Mouse (Mus musculus): Measurements from ENCODE around the gene Dpp9. TPM values are rescaled to one million over a fixed set of nuclear protein-coding genes. Genes with fewer than 3 reads are reported as not detected.
"Not testable (repeated sequence)": the region's sequence is repeated elsewhere in the genome, so short reads cannot be mapped to it uniquely, and the experiment has no call there.

Gene Dpp9
- total RNA-seq (2021), result 10 to 100 TPM; 59.7 to 69.5 TPM
- long read RNA-seq, experiment 1, transcript Dpp9-201 (21 exons, 3,374 nt), result major isoform, 24 of 73 reads
- long read RNA-seq, experiment 1, partial matches to known transcripts, result 29 of 73 reads
- long read RNA-seq, experiment 1, other reads (novel, unspliced or antisense), result 20 of 73 reads
- long read RNA-seq, experiment 2, transcript Dpp9-201 (21 exons, 3,374 nt), result major isoform, 18 of 59 reads
- long read RNA-seq, experiment 2, partial matches to known transcripts, result 27 of 59 reads
- long read RNA-seq, experiment 2, other reads (novel, unspliced or antisense), result 14 of 59 reads

DNA sequence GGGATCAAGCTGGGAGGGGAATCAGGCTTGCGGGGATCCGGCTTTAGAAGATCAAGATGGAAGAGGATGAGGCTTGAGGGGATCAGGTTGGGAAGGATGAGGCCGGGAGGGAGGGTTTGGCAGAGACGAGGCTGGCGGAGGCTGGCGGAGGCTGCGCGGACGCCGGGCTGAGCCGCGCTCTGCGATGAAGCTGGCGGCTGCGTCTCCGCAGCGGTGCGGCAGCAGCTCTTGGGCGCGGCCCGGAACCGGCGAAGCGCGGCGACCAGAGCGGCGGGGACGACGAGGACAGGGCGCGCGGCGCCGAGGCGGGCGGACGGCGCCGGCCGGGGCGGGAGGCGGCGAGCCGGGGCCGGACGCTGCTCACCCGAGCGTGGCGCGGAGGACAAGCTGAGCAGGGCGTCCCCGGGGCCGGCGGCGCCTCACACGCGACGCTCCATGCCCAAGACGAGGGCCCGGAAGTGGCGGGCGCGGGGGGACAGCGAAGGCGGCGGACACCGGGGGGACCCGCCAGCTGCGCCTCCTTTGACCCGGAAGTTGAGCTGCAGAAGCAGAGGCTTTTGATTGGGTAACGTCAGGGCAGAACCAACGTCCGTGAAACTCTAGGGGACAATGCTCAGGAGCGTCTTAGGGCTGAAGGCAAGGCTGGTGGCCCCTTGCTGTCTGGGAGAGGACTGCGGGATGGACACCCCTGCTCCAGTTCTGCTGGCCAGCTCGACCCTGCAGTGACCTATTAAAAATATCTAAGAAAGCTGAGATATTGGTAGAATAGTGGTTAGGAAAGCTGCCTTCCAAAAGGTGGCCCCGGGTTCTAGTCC is at the start of gene Dpp9:
Dpp9 (minus strand) TSS at position 529 of the 815 bp plus-strand sequence.
- peak; percentile 88 to 91 for DNase-seq (ENCODE audit: low spot score in 2 of 2)

DNA sequence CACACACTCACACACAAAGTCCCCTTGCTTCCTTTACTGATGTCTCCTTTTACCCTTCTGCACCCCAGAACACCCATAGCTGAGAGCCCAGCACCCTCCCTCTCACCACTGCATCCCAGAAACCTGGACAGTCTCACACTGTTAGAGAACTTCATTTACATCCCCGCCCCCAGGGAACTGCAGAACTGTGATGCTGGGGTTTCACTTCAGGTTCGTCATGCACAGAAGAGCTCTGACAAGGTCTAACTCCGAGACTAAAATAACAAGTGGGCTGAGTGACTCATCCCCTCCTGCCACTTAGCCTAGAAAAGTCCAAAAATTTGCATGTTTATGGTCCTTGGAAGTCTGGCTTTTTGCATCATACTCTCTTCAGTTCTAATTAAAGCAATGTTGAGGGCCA is 47.6 kb upstream of the Dpp9 start:
- peak; percentile 71 to 87 for DNase-seq (ENCODE audit: low spot score in 2 of 2)

DNA sequence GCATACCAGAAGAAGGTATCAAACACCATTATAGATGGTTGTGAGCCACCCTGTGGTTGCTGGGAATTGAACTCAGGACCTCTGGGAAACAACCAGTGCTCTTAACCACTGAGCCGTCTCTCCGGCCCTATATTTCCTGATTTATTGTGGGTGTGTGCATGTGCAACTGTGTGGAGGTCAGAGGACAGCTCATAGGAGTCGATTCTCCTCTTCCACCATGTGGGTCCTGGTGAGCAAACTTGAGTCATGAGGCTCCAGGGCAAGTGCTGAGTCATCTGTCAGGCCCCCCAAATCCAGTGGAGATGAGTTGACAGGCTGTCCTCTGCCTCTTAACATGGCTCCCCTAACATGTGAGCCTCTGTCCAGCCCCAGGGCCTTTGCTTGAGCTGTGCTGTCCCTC is 47.2 kb upstream of the Dpp9 start:
- no peak for DNase-seq (ENCODE audit: low spot score in 2 of 2)

DNA sequence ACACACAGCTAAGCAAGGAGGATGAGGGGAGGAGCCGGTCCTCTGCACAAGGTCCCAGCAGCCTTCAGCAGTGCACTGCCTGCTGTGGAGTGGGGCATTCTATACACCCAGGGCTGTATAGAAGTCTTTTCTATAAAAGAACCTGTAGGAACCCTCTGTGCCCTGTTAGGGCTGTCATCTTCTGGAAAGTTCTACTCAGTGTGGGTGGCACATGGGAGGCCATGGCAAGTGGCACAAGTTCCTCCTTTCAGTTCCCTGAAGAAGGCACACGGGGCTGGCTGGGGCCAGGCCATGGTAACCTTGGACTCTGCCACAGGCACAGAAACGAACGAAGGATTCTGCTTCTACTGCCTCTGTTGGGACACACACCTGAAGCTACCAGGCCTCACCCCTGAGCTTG is 46.3 kb upstream of the Dpp9 start:
- DNase-seq (ENCODE audit: low spot score in 2 of 2), result no peak

DNA sequence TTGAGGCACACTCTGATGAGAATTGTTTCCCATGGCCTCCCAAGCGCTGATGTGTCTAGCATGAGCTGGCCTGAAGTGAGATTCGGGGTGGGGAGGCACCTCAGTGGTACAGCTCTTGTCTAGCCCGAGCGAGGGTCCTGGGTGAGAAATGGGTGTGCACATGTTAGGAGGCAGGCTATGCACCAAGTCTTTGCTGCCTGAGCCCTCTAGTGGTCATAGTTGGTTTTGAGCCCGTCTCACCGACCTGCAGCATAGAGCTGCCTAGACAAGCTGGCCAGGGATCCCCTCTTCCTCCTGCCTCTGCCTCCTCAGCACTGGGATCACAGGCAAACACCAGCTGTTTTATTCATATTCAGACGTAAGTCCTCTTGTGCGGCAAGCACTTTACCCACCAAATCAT is 45.3 kb upstream of the Dpp9 start:
- DNase-seq (ENCODE audit: low spot score in 2 of 2), result peak; percentile 78 to 83

DNA sequence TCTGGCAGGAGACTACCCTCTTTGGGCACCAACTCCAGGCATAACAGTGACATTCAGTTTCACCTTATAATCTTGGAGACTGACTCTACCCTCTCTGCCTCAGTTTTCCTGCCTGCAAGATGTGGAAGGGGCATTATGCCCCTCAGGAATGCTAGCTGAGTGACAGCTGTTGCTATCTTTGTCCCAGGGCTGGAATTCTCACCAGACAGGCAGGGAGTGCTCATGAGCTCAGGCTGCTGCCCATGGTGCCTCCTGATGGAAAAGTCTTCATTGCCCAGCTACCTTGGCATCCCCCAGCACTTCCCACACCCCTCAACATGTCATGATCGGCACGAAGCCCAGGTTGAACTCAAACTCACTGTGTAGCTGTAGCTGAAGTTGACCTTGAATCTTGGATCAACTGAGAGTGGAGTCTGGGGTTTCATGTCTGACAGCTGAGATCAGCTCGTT is 44.0 kb upstream of the Dpp9 start:
- DNase-seq (ENCODE audit: low spot score in 2 of 2), result no peak

DNA sequence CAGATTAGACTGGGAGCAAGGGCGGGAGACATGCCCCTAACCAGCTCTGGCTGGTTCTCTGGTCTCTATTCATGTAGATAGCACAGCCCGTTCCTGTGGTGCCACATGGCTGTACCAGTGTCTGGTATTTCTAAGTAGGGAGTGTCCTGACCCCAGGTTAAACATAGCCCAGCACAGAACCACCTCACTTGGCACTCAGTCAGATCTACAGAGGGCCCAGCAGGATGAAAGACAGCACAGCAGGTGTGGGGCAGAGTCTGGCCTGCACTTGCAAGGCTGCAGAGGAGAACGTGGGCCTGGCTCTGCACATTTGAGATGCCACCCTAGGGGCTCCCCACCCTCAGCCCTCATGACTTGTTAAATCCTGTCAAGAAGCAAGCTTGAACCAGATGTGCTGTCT is 42.5 kb upstream of the Dpp9 start:
- no peak for DNase-seq (ENCODE audit: low spot score in 2 of 2)

DNA sequence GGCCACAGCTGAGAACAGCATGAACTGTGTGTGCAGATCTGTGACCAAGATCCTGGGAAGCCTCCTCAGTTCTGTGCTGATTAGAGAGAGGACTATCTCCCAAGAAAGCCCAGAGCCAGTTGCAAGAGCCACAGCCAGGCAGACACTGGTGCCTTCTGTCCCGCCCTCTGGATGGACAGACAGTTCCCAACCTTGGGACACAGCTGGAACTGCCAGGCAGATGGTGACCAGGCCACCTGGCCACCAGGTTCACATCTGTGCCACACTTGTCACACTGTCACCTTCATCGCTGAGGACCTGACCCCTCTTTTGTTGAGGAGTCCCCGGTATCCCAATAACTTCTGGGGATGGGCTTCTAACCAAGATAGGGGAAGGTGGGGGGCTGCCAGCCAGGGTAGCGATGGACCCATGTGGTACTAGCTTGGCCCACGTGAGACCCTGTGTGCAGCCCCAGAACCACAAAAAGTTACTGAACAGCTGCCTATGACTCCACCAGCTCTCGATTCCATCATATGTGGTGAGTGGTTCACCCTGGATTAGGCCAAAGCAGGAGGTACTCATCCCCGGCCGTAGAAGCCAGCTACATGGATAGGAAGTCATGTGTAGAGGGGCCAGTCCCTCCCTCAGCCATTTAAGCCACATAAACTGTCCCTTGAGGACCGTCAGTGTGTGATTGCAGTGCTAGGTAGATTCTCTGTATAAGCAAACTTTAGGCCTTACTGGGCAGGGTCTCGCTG is 40.8 kb upstream of the Dpp9 start:
- DNase-seq (ENCODE audit: low spot score in 2 of 2), result no peak

DNA sequence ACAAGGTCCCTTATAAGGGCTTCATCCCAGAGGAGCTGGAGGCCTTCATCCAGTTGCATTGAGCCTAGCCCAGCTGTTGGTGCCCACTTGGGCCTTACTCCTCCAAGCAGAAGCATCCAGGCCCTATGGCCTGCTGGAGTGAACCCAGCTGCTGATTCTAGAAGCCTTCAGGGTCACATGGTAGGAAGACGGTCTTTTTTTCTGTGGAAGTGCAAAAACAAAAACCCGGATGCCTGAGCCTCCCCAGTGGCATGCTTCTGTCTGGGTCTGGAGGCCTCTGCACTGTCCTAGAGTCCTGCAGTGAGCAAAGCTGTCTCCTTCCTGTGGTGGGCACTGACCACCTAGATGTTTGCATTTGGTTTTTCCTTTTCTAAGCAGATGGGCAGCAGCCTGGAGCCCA is 40.1 kb upstream of the Dpp9 start:
- DNase-seq (ENCODE audit: low spot score in 2 of 2), result not testable (repeated sequence)

DNA sequence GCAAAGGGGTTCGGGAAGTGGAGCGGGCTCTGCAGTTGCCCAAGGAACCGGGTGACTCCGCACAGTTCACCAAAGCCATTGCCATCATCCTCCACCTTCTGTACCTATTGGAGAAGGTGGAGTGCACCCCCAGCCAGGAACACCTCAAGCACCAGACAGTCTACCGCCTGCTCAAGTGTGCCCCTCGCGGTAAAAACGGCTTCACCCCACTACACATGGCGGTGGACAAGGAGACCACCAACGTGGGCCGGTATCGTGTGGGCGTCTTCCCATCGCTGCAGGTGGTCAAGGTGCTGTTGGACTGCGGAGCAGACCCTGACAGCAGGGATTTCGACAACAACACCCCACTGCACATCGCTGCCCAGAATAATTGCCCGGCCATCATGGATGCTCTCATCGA is 39.6 kb upstream of the Dpp9 start:
- not testable (repeated sequence) for DNase-seq (ENCODE audit: low spot score in 2 of 2)

DNA sequence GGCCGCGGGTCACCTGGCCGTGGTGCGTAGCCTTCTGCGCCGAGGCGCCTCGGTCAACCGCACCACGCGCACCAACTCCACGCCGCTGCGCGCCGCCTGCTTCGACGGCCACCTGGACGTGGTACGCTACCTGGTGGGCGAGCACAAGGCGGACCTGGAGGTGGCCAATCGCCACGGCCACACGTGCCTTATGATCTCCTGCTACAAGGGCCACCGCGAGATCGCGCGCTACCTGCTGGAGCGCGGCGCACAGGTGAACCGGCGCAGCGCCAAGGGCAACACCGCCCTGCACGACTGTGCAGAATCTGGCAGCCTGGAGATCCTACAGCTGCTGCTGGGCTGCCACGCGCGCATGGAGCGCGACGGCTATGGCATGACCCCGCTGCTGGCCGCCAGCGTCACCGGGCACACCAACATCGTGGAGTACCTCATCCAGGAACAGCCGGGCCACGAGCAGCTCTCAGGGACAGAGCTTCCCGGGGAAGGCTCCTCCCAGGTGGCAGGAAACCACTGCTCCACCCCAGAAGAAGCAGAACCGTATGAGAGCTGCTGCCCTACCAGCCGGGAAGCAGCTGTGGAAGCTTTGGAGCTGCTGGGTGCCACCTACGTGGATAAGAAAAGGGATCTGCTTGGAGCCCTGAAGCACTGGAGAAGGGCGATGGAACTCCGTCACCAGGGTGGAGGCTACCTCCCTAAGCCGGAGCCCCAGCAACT is 38.6 kb upstream of the Dpp9 start:
- DNase-seq (ENCODE audit: low spot score in 2 of 2), result no peak

DNA sequence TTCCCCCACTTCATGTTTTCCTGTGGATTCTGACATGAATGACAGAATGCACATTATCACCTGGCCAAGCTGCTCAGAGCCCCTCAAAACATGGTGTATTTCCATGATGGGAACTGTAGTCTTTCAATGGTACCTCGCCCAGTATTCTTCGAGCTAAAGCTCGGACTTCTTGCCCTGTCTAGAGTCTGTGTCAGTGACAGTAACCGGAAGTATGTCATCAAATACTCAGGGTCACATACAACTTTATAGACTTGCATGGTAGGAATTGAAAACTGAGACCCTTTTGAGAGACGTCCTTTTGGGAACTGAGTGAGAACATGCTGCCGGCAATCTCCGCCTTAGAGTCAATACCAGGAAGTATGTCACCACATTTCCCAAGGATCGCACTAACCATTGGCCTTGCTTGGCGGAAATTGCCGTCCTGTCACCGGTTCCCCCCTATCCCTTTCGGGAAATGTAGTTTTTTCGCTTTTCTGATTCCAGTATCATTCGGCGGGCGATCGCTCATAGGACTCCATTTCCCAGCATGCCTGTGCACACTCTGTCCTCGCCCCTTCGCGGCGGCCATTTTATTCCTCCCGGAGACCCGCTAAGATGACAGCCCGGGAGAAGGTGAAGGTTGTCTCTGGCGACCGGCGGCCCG is 37.7 kb upstream of the Dpp9 start, which contains the start of gene Fem1a:
Fem1a (plus strand) TSS at position 572 of the 643 bp plus-strand sequence.
- peak; percentile 88 to 95 for DNase-seq (ENCODE audit: low spot score in 2 of 2)

DNA sequence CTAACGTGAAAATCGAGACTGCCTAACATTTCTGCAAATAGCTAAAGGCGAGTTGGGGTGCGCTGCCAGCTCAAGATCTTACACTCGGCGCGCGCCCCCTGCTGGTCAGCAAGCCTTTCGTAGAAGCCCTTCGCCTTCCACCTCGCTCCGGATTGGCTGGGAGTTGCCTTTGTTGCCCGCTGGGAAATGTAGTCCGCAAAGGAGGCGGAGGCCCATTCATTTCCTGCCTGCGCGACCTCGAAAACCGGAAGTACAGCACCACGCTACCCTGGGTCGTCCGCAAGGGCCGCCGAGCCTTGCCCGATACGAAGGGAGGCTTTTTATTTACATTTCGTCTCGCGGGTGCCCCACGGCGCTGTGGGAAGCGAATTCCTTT is 37.1 kb upstream of the Dpp9 start:
- peak; percentile 100 for DNase-seq (ENCODE audit: low spot score in 2 of 2)

DNA sequence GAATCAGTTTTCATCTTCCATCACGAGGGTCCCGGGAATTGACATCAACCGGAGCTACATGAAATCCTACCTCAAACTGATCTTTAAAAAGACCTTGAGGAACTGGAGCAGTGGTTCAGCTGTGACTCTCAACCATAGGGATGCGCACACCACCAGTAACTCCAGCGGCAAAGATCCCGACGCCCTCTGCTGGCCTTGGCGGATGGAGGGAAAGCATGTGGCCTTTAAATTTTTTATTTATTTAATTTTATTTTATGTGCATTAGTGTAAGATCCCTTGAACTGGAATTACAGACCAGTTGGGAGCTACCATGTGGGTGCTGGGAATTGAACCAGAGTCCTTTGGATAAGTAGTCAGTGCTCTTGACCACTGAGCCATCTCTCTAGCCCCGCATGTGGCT is 36.7 kb upstream of the Dpp9 start:
- DNase-seq (ENCODE audit: low spot score in 2 of 2), result peak; percentile 59 to 64

DNA sequence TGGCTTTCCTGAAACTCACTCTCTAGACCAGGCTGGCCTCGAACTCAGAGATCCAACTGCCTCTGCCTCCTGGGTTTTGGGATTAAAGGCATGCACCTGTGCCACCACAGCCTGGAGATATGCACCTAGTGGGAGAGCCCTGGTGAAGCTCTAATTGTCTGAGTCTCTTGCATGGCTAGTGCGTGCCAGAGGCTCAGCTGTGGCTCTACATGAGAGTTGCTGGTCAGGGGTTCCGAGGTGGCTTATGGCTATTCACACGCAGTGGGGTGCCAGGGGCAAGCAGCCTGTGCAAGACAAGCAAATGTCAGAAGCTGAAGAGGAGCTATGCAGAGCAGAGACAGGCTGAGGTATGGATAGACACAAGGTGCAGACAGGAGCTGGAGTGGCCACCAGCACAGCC is 36.0 kb upstream of the Dpp9 start:
- DNase-seq (ENCODE audit: low spot score in 2 of 2), result no peak

DNA sequence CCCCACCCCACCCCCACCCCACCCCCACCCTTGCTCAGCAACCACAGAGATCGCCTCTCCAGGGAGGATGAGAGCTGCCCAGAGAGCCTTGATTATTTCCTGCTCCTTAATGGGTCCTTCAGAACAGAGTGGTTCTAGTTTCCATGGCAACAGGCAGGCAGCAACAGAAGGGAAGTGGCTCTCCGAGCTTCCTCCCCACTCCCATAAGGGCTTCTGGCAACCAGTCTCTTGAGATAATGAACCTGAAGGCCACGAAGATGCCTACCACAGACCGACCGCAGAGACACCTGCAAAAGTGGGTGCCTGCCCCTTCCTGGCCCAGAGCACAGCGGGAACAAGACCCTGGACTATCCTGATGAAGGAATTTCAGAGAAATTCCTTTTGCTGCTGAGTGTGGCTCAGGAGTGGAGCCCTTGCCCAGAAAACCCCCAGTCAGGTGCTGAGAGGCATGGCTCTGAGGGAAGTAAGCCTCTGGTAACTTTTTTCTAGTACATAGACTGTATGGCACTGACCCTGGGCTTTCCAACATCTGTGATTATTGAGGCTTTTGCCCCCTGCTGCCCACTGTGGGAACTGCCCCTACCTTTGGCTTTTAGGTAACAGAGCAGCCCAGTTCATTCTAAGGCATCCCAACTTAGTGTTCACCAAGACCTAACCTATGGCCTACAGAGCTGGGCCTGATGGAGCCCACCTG is 32.6 kb upstream of the Dpp9 start:
- DNase-seq (ENCODE audit: low spot score in 2 of 2), result peak; percentile 53 to 70

DNA sequence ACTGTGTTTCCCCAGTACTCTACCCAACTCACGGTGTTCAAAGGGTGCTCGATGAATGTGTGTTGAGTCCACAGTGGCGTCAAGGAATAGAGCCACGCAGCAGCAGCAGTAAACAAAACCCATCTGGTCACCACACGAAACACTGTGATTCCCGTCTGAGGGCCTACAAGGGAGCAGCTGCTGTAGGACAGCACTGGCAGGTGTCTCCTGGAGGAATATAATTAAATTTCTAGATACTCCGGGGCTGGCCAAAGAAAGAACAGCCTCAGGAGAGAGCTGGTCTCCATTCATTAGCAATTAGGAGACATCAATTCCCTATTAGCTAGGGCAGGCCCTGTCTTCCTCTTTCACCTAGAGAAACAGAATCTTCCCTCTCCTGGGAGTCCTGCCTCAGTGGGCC is 26.9 kb upstream of the Dpp9 start:
- DNase-seq (ENCODE audit: low spot score in 2 of 2), result no peak

DNA sequence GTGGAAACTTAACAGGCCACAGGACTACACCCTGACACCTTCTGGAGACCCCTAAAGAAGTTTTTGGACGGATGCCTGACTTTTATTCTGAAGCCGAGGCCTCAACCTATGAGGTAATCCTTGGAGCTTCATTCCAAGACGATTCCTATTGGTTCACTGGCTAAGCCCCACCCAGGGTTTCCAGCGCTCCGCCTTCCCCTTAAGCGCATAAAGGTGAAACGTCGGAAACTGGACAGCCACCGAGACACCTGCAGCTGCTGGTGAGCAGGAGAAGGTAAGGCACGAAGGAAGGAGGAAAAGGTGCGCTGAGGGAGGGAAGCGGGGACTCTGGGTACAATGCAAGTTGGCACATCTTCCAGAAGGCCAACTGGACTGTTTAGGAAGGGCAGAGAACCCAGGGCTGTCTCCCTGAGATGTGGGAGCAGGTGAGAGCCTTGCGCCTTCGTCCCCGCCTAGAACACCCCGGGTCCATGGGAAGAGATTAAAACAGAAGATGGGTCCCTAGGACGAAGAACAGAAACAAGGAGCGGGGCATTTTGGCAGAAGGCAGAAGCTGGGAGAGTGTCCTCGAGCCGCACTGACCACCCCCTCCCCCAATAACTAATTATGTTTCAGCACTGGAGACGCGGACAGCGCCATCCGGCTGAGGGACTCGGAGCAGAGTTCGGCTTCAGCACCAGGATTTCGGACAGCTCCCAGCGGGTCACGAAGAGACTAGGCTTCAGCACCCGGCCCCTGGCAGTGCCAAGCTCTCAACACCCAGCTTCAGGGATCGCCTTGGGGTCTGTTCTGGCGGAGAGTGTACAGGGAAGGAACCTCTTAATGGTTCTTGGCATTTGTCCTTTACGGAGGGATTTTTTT is 23.1 kb upstream of the Dpp9 start:
- DNase-seq (ENCODE audit: low spot score in 2 of 2), result peak; percentile 70 to 74
